Mouse (Mus musculus): ENCODE data around the gene Ptges3l.
"Not testable (repeated sequence)": the region's sequence is repeated elsewhere in the genome, so short reads cannot be mapped to it uniquely, and the experiment has no call there.

Gene Ptges3l

GRCm38 (mm10) chr11:101418991-101419390, 6.1 kb downstream of the Ptges3l start:
- no peak for DNase-seq

- peak; percentile 71 to 79 for DNase-seq
Observed at GRCm38 (mm10) chr11:101417101-101417855, 7.9 kb downstream of the Ptges3l start, which contains the start of gene Aarsd1. Gene Aarsd1, minus strand, starts transcription at chr11:101417615.

GRCm38 (mm10) chr11:101416433-101417100, 8.6 kb downstream of the Ptges3l start:
- DNase-seq = no peak

- DNase-seq = no peak
Observed at GRCm38 (mm10) chr11:101415306-101415705, 9.8 kb downstream of the Ptges3l start.

GRCm38 (mm10) chr11:101395110-101395509, 30.0 kb downstream of the Ptges3l start:
- DNase-seq = peak; percentile 24 to 34

GRCm38 (mm10) chr11:101381817-101382216, 43.3 kb downstream of the Ptges3l start:
- DNase-seq = no peak

GRCm38 (mm10) chr11:101378926-101379325, 46.2 kb downstream of the Ptges3l start:
- DNase-seq = no peak

- DNase-seq = not testable (repeated sequence)
Observed at GRCm38 (mm10) chr11:101378196-101378595, 46.9 kb downstream of the Ptges3l start.

- no peak for DNase-seq
Observed at GRCm38 (mm10) chr11:101374421-101374938, 50.7 kb downstream of the Ptges3l start.

- DNase-seq = no peak
Observed at GRCm38 (mm10) chr11:101370141-101370540, 55.0 kb downstream of the Ptges3l start.

Data from thymus, adult 18-20 months (tissue).